Mouse (Mus musculus): ENCODE results near the gene Tmem51.

DNA sequence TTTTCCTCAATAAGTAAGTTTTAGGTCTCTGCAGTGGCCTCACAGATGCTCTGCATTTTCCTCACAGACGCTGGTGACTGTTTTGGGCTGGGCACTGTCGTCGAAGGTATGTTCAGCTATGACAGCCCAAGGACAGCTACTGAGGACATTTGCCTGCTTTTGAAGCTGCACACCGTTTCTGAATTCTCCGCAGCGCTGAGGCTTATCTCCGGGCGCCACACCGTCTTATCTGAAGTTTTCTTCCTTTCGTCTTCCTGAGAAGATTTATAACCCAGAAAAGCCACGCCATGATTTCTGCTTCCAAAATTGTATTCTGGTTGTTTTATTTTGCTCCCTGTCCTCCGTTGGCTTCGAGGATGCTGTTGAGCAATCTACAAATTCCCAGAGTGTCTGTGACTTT, 55.6 kb downstream of the Tmem51 start:
- no peak for TF ChIP-seq MAFK (IDR thresholded peaks at IDR 0.05; ENCODE audit: insufficient read depth, low read depth, low read length)
- TF ChIP-seq CHD2 (IDR thresholded peaks at IDR 0.05; ENCODE audit: low read depth, low read length) = no peak
- no peak for TF ChIP-seq HCFC1 (IDR thresholded peaks at IDR 0.05; ENCODE audit: borderline replicate concordance, insufficient read depth, low read length)
- TF ChIP-seq ZC3H11A (IDR thresholded peaks at IDR 0.05; ENCODE audit: borderline replicate concordance, low read depth, low read length) = no peak
